Mouse (Mus musculus): ENCODE data around the gene Chchd2. TPM values are rescaled to one million over a fixed set of nuclear protein-coding genes. Genes with fewer than 3 reads are reported as not detected.

Gene Chchd2
- polyA plus RNA-seq, 1 experiment from 2014 or later: 897 TPM

Other genes starting within 250 kb of the Chchd2 start
- gene Zfp11, start 217.4 kb downstream of the Chchd2 start, polyA plus RNA-seq (2015; fragmentation: Nextera tagmentation; extraction: Ambion mirVana): 8.7 and 8.9 TPM in 2 replicates
- gene Sept14, start 179.0 kb downstream of the Chchd2 start, polyA plus RNA-seq (2015; fragmentation: Nextera tagmentation; extraction: Ambion mirVana): not detected in 2 replicates
- gene Mrps17, start 172.0 kb downstream of the Chchd2 start, polyA plus RNA-seq (2015; fragmentation: Nextera tagmentation; extraction: Ambion mirVana): 189 TPM in 2 replicates
- gene Nipsnap2, start 162.4 kb downstream of the Chchd2 start, polyA plus RNA-seq (2015; fragmentation: Nextera tagmentation; extraction: Ambion mirVana): 84.1 and 94.5 TPM in 2 replicates
- 35.7 and 37.4 TPM in 2 replicates for gene Psph, start 100.0 kb downstream of the Chchd2 start, polyA plus RNA-seq (2015; fragmentation: Nextera tagmentation; extraction: Ambion mirVana)
- 33.2 and 37.2 TPM in 2 replicates for gene Sumf2, start 40.5 kb downstream of the Chchd2 start, polyA plus RNA-seq (2015; fragmentation: Nextera tagmentation; extraction: Ambion mirVana)
- 14.7 and 16.4 TPM in 2 replicates for gene Zbed5, start 8.3 kb upstream of the Chchd2 start, polyA plus RNA-seq (2015; fragmentation: Nextera tagmentation; extraction: Ambion mirVana)
- 0.46 and 0.81 TPM in 2 replicates for gene Phkg1, start 11.1 kb upstream of the Chchd2 start, polyA plus RNA-seq (2015; fragmentation: Nextera tagmentation; extraction: Ambion mirVana)
- 6.3 and 7.2 TPM in 2 replicates for gene Nupr1l, start 21.1 kb upstream of the Chchd2 start, polyA plus RNA-seq (2015; fragmentation: Nextera tagmentation; extraction: Ambion mirVana)
- 26.7 and 31.1 TPM in 2 replicates for gene Vkorc1l1, start 54.5 kb upstream of the Chchd2 start, polyA plus RNA-seq (2015; fragmentation: Nextera tagmentation; extraction: Ambion mirVana)
- 21.7 and 23.3 TPM in 2 replicates for gene Gusb, start 115.6 kb upstream of the Chchd2 start, polyA plus RNA-seq (2015; fragmentation: Nextera tagmentation; extraction: Ambion mirVana)
- 30.4 and 33.4 TPM in 2 replicates for gene Asl, start 141.8 kb upstream of the Chchd2 start, polyA plus RNA-seq (2015; fragmentation: Nextera tagmentation; extraction: Ambion mirVana)
- 79.3 and 82.2 TPM in 2 replicates for gene Crcp, start 141.8 kb upstream of the Chchd2 start, polyA plus RNA-seq (2015; fragmentation: Nextera tagmentation; extraction: Ambion mirVana)
- gene Tpst1, start 185.9 kb upstream of the Chchd2 start, polyA plus RNA-seq (2015; fragmentation: Nextera tagmentation; extraction: Ambion mirVana): 47.4 and 51.0 TPM in 2 replicates

Measured in midbrain, embryonic 13.5 days (tissue).